ENCODE assay signal across 13 mouse cellular contexts in the genomic region with DNA sequence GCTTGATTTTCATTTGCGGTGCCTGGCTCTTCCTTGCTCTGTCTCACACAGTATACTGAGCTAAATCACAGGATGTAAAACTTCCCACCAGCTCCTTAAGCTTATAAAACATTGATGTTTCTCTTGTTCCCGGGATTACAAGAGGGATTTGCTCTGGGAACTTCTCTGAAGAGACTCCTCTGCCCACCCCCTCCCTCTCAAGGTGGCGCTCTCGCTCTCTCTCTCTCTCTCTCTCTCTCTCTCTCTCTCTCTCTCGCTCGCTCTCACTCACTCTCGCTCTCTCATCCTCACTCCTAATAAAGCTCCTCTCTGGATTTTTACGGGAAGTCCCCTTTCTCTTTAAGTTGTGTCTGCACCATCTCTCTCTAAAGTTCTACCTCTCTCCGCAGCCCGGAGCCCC. TPM values are rescaled to one million over a fixed set of nuclear protein-coding genes. Genes with fewer than 3 reads are reported as not detected.
DNase-seq lines count a peak whose midpoint lies in the region; ATAC-seq and TF ChIP-seq lines count a peak whose summit lies in the region.
"Had no signal": no experiment of that assay in that cellular context is flagged by ENCODE, and none has a peak within 500 bp of the region (broad histone marks: within the 10 kb centered on the region; RNA-seq: fewer than 3 reads in every experiment).

No protein-coding gene starts in this region.

- no peaks in the 10 kb centered on the region for H3K36me3 ChIP-seq in heart, embryonic 13.5 days
- H3K36me3 ChIP-seq in lung, embryonic 14.5 days (ENCODE audit: insufficient read depth), result 0 out of 2 replicates have a peak, but pooled peaks cover 4% of the 10 kb centered on the region
- no peaks in the 10 kb centered on the region; the same call in 1 of the 2 replicates for H3K36me3 ChIP-seq in forebrain, embryonic 12.5 days (replicated peaks)
- no peaks in the 10 kb centered on the region for H3K36me3 ChIP-seq in midbrain, embryonic 15.5 days (replicated peaks)
- H3K36me3 ChIP-seq in thymus, adult 2 months (ENCODE audit: control insufficient read depth, insufficient read depth, low read length), result no peaks in the 10 kb centered on the region
- H3K36me3 ChIP-seq: liver, embryonic 13.5 days; midbrain, embryonic 12.5 days had no signal

- intact Hi-C loops in heart, postnatal 14 days (cut with DNase I), result no loop called here
- intact Hi-C loops in left cerebral cortex, postnatal 4 days (cut with DNase I), result no loop called here

- peak overlapping the region; percentile 63 for H3K9ac ChIP-seq in heart, embryonic 13.5 days
- H3K9ac ChIP-seq in lung, embryonic 14.5 days, result no peak overlapping the region
- H3K9ac ChIP-seq in forebrain, embryonic 12.5 days, result no peak overlapping the region
- H3K9ac ChIP-seq in midbrain, embryonic 15.5 days, result no peak overlapping the region
- H3K9ac ChIP-seq: liver, embryonic 13.5 days; midbrain, embryonic 12.5 days had no signal

- H3K27ac ChIP-seq in heart, embryonic 13.5 days (replicated peaks), result no peak overlapping the region
- H3K27ac ChIP-seq in lung, embryonic 14.5 days (ENCODE audit: low read depth), result 0 out of 2 replicates have a peak overlapping the region, but pooled peaks have one; percentile 26
- H3K27ac ChIP-seq in forebrain, embryonic 12.5 days, result no peak overlapping the region
- H3K27ac ChIP-seq in midbrain, embryonic 15.5 days, result no peak overlapping the region
- H3K27ac ChIP-seq in thymus, adult 2 months (ENCODE audit: control insufficient read depth, insufficient read depth, low read length), result no peak overlapping the region
- H3K27ac ChIP-seq: liver, embryonic 13.5 days; midbrain, embryonic 12.5 days had no signal

- DNase-seq in heart, postnatal 14 days, result no peak
- DNase-seq in lung, embryonic 14.5 days, result peak; percentile 44
- DNase-seq in lung, postnatal 36 days, result no peak
- no peak for DNase-seq in thymus, adult 2 months
- no peak for DNase-seq in left cerebral cortex, postnatal 4 days

- no peak for ATAC-seq in heart, embryonic 13.5 days (ENCODE audit: extremely low read depth, insufficient number of reproducible peaks, low FRiP score, low TSS enrichment)
- ATAC-seq in lung, embryonic 14.5 days (ENCODE audit: insufficient read depth), result no peak
- ATAC-seq in forebrain, embryonic 12.5 days (ENCODE audit: low FRiP score), result no peak
- ATAC-seq in midbrain, embryonic 15.5 days (replicated peaks), result no peak

- H3K4me3 ChIP-seq in heart, embryonic 13.5 days, result peak overlapping the region; percentile 23
- H3K4me3 ChIP-seq in lung, embryonic 14.5 days (ENCODE audit: low read depth, low read length), result no peak overlapping the region
- no peak overlapping the region for H3K4me3 ChIP-seq in forebrain, embryonic 12.5 days (replicated peaks)
- no peak overlapping the region for H3K4me3 ChIP-seq in midbrain, embryonic 15.5 days
- H3K4me3 ChIP-seq in thymus, adult 2 months (ENCODE audit: control insufficient read depth, insufficient read depth, low read length), result no peak overlapping the region
- H3K4me3 ChIP-seq: liver, embryonic 13.5 days; midbrain, embryonic 12.5 days had no signal

- H3K4me1 ChIP-seq in heart, embryonic 13.5 days, result peaks cover 19% of the 10 kb centered on the region
- peaks cover 9% of the 10 kb centered on the region; the same call in 1 of the 2 replicates for H3K4me1 ChIP-seq in lung, embryonic 14.5 days (ENCODE audit: insufficient read depth)
- H3K4me1 ChIP-seq in forebrain, embryonic 12.5 days, result peaks cover 11% of the 10 kb centered on the region; the same call in 1 of the 2 replicates
- H3K4me1 ChIP-seq in midbrain, embryonic 15.5 days, result peaks cover 5% of the 10 kb centered on the region
- no peaks in the 10 kb centered on the region for H3K4me1 ChIP-seq in thymus, adult 2 months (replicated peaks; ENCODE audit: control insufficient read depth, insufficient read depth, low read length)

- WGBS in heart, embryonic 13.5 days, result 28% methylated on average over 10 of the region's 10 CpGs
- WGBS in lung, embryonic 14.5 days, result 26% methylated on average over 10 of the region's 10 CpGs
- 26% methylated on average over 10 of the region's 10 CpGs for WGBS in forebrain, embryonic 12.5 days
- 17% methylated on average over 10 of the region's 10 CpGs for WGBS in midbrain, embryonic 15.5 days
- 79% methylated on average over 10 of the region's 10 CpGs for WGBS in thymus, adult 2 months

- H3K4me2 ChIP-seq in heart, embryonic 13.5 days, result peak overlapping the region; percentile 57
- H3K4me2 ChIP-seq in lung, embryonic 14.5 days, result peak overlapping the region; percentile 29; the same call in 1 of the 2 replicates
- peak overlapping the region; percentile 16; the same call in 1 of the 2 replicates for H3K4me2 ChIP-seq in forebrain, embryonic 12.5 days
- H3K4me2 ChIP-seq in midbrain, embryonic 15.5 days, result peak overlapping the region; percentile 5; the same call in 1 of the 2 replicates
- H3K4me2 ChIP-seq: liver, embryonic 13.5 days; midbrain, embryonic 12.5 days had no signal

- H3K27me3 ChIP-seq in heart, embryonic 13.5 days (replicated peaks), result peaks cover 17% of the 10 kb centered on the region
- no peaks in the 10 kb centered on the region for H3K27me3 ChIP-seq in lung, embryonic 14.5 days (ENCODE audit: insufficient read depth, low read length)
- H3K27me3 ChIP-seq in forebrain, embryonic 12.5 days, result 0 out of 2 replicates have a peak, but pooled peaks cover 8% of the 10 kb centered on the region
- H3K27me3 ChIP-seq in midbrain, embryonic 15.5 days (replicated peaks), result no peaks in the 10 kb centered on the region
- no peaks in the 10 kb centered on the region for H3K27me3 ChIP-seq in thymus, adult 2 months (ENCODE audit: control insufficient read depth, insufficient read depth, low read length)

- H3K9me3 ChIP-seq in heart, embryonic 13.5 days, result no peaks in the 10 kb centered on the region
- H3K9me3 ChIP-seq in lung, embryonic 14.5 days (ENCODE audit: low read depth, low read length), result no peaks in the 10 kb centered on the region
- no peaks in the 10 kb centered on the region for H3K9me3 ChIP-seq in forebrain, embryonic 12.5 days
- no peaks in the 10 kb centered on the region for H3K9me3 ChIP-seq in midbrain, embryonic 15.5 days
- H3K9me3 ChIP-seq: liver, embryonic 13.5 days; midbrain, embryonic 12.5 days had no signal

- no peak for TF ChIP-seq POLR2A in thymus, adult 2 months (IDR thresholded peaks at IDR 0.05; ENCODE audit: control insufficient read depth, extremely low read depth, insufficient read depth, low read length, poor library complexity)

- peak; percentile 18; the same call in 1 of the 2 replicates for TF ChIP-seq CTCF in lung, embryonic 14.5 days (IDR thresholded peaks at IDR 0.05; ENCODE audit: low read depth)
- no peak for TF ChIP-seq CTCF in thymus, adult 2 months (IDR thresholded peaks at IDR 0.05; ENCODE audit: borderline replicate concordance, control insufficient read depth, extremely low read depth, insufficient read depth, low read length, poor library complexity)

RNA-seq across cellular contexts. Expression of a gene that starts 18.1 kb away (rescaled TPM):
- 2.2 and 2.7 TPM in 2 replicates for polyA plus RNA-seq in heart, embryonic 13.5 days (2015; fragmentation: Nextera tagmentation; extraction: Ambion mirVana)
- 1 to 10 TPM; 7.0 to 7.4 TPM for total RNA-seq in heart, postnatal 14 days (2021)
- polyA plus RNA-seq in lung, embryonic 14.5 days (2014; fragmentation: Nextera tagmentation; extraction: Ambion mirVana), result 6.4 and 9.1 TPM in 2 replicates
- 3.3 and 3.4 TPM in 2 replicates for polyA plus RNA-seq in forebrain, embryonic 12.5 days (2016; fragmentation: Nextera tagmentation; extraction: Ambion mirVana)
- 1.6 TPM in 2 replicates for polyA plus RNA-seq in midbrain, embryonic 15.5 days (2015; fragmentation: Nextera tagmentation; extraction: Ambion mirVana)
- 2.2 and 3.1 TPM in 2 replicates for polyA plus RNA-seq in thymus, adult 2 months (2012; rRNA removed)
- total RNA-seq in left cerebral cortex, postnatal 4 days (2021), result 1 to 10 TPM; 3.1 TPM
- total RNA-seq: common myeloid progenitor, adult 5-6 weeks had no signal

RNA-seq across cellular contexts. Expression of a gene that starts 46.9 kb away (rescaled TPM):
- not detected in 2 replicates for polyA plus RNA-seq in heart, embryonic 13.5 days (2015; fragmentation: Nextera tagmentation; extraction: Ambion mirVana)
- not detected for total RNA-seq in heart, postnatal 14 days (2021)
- polyA plus RNA-seq in lung, embryonic 14.5 days (2014; fragmentation: Nextera tagmentation; extraction: Ambion mirVana), result not detected in 2 replicates
- not detected in 2 replicates for polyA plus RNA-seq in forebrain, embryonic 12.5 days (2016; fragmentation: Nextera tagmentation; extraction: Ambion mirVana)
- not detected in 2 replicates for polyA plus RNA-seq in midbrain, embryonic 15.5 days (2015; fragmentation: Nextera tagmentation; extraction: Ambion mirVana)
- 0.06 and 0.32 TPM in 2 replicates for polyA plus RNA-seq in thymus, adult 2 months (2012; rRNA removed)
- not detected for total RNA-seq in left cerebral cortex, postnatal 4 days (2021)
- total RNA-seq: common myeloid progenitor, adult 5-6 weeks; gastrocnemius, postnatal 14 days had no signal
- polyA plus RNA-seq: large intestine, adult 2 months; liver, embryonic 13.5 days; midbrain, embryonic 12.5 days had no signal

Comparison
In these comparisons a context has a peak if more than half of its experiments do, and no peak if none do; other contexts are left out.
1. H3K4me2 ChIP-seq: peak in every context shown above with its lines; median percentile 57 in heart, embryonic 13.5 days; 29 in lung, embryonic 14.5 days; 16 in forebrain, embryonic 12.5 days; 5 in midbrain, embryonic 15.5 days.